In the genomic region with DNA sequence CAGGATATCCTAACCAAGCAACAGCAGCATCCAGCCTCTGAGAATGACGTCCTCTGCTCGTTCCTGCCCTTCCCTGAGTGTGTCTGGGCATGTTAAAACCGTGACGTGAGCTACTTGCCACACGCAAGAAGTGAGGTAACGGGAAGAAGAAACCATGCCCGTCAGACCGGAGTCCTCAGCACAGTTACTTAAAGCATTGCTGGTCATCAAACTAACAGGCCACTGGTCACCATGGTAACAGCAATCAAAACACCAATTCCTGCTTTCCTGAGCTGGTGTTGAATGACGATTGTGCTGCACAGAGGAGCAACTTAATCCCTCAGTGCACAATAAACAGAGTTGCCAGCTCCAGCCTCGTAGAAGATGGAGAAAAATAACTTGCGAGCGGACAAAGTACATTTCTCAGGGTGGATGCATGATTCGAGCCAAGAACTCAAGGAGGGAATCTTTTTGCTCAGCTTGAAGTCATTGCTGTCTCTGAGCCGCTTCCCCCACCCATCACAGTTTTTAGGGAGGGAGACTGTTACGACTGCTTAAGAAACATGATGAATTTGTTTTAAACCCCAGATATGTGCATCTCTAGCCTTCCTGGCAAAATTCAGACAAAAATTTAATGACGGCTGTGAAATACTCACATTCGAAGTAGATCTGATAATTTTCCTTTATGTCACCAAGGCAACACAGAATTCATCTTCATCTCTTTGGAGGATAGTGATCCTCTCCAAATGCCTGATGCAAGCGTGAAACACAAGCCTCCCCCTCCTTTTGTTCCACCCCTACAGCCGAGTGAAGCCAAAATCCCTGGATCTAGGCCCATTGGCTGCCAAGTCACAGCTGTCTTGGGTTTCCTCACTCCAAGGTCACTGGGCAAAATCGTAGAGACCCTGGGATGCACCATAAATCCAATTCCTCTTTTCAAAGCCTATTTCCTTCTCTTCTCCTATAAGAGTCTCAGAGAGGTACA, we compare ENCODE assay signal across 7 mouse cellular contexts.
A peak's percentile ranks its signal among the peaks of the same experiment; 100 is the strongest.
DNase-seq lines count a peak whose midpoint lies in the region; ATAC-seq and TF ChIP-seq lines count a peak whose summit lies in the region.

No protein-coding gene starts in this region.

- no peak for TF ChIP-seq CTCF in lung, embryonic 14.5 days (IDR thresholded peaks at IDR 0.05; ENCODE audit: low read depth)

- H3K36me3 ChIP-seq in intestine, embryonic 15.5 days: no peaks in the 10 kb centered on the region
- H3K36me3 ChIP-seq in lung, embryonic 14.5 days (ENCODE audit: insufficient read depth): no peaks in the 10 kb centered on the region

- H3K9me3 ChIP-seq in intestine, embryonic 15.5 days: no peaks in the 10 kb centered on the region
- no peaks in the 10 kb centered on the region for H3K9me3 ChIP-seq in lung, embryonic 14.5 days (ENCODE audit: low read depth, low read length)

- intact Hi-C loops in gastrocnemius, postnatal 14 days (cut with DNase I; ENCODE audit: low total_unique reads): no loop called here

- peak; percentile 88 for DNase-seq in MN1 (ENCODE audit: low spot score)
- DNase-seq in adrenal gland, postnatal 36 days: peak; percentile 10 to 18
- DNase-seq in gastrocnemius, postnatal 14 days: peak; percentile 49
- peak; percentile 91 for DNase-seq in lung, embryonic 14.5 days
- DNase-seq in retina, postnatal 7 days (ENCODE audit: low read depth, low spot score): peak; percentile 6
- no peak for DNase-seq in thymus, postnatal 4 days

- ATAC-seq in intestine, embryonic 15.5 days: peak; percentile 43
- peak; percentile 89 for ATAC-seq in lung, embryonic 14.5 days (ENCODE audit: insufficient read depth)

- H3K4me1 ChIP-seq in intestine, embryonic 15.5 days (replicated peaks): 0 out of 2 replicates have a peak, but pooled peaks cover 4% of the 10 kb centered on the region
- H3K4me1 ChIP-seq in lung, embryonic 14.5 days (ENCODE audit: insufficient read depth): peaks cover 34% of the 10 kb centered on the region

- H3K4me2 ChIP-seq in intestine, embryonic 15.5 days (replicated peaks): no peak overlapping the region
- peak overlapping the region; percentile 48 for H3K4me2 ChIP-seq in lung, embryonic 14.5 days

- WGBS in intestine, embryonic 15.5 days: 28% methylated on average over 20 of the region's 20 CpGs
- 17% methylated on average over 20 of the region's 20 CpGs for WGBS in lung, embryonic 14.5 days

- no peak overlapping the region for H3K27ac ChIP-seq in intestine, embryonic 15.5 days
- H3K27ac ChIP-seq in lung, embryonic 14.5 days (ENCODE audit: low read depth): peak overlapping the region; percentile 86

- H3K9ac ChIP-seq in intestine, embryonic 15.5 days: no peak overlapping the region
- 0 out of 2 replicates have a peak overlapping the region, but pooled peaks have one; percentile 2 for H3K9ac ChIP-seq in lung, embryonic 14.5 days

- H3K27me3 ChIP-seq in intestine, embryonic 15.5 days (replicated peaks): no peaks in the 10 kb centered on the region
- no peaks in the 10 kb centered on the region for H3K27me3 ChIP-seq in lung, embryonic 14.5 days (ENCODE audit: insufficient read depth, low read length)

- no peak overlapping the region for H3K4me3 ChIP-seq in intestine, embryonic 15.5 days (replicated peaks)
- no peak overlapping the region for H3K4me3 ChIP-seq in lung, embryonic 14.5 days (ENCODE audit: low read depth, low read length)
